ENCODE assay signal across 24 mouse cellular contexts in genomic region chr2:75315341-75315740, GRCm38 (mm10).
DNase-seq lines count a peak whose midpoint lies in the region; ATAC-seq and TF ChIP-seq lines count a peak whose summit lies in the region.
"Had no signal": no experiment of that assay in that cellular context is flagged by ENCODE, and none has a peak within 500 bp of the region (broad histone marks: within the 10 kb centered on the region; RNA-seq: fewer than 3 reads in every experiment).

No protein-coding gene starts in this region.

- no peak for TF ChIP-seq EP300 in lung, postnatal 0 days (IDR thresholded peaks at IDR 0.05)

- H3K9ac ChIP-seq in lung, postnatal 0 days (replicated peaks; ENCODE audit: low read depth) = no peak overlapping the region
- H3K9ac ChIP-seq in neural tube, embryonic 13.5 days = no peak overlapping the region
- no peak overlapping the region for H3K9ac ChIP-seq in neural tube, embryonic 15.5 days (replicated peaks)
- H3K9ac ChIP-seq: embryonic facial prominence, embryonic 13.5 days; embryonic facial prominence, embryonic 15.5 days; forebrain, embryonic 12.5 days had no signal

- no peaks in the 10 kb centered on the region for H3K36me3 ChIP-seq in lung, postnatal 0 days (ENCODE audit: insufficient read depth, low read length)
- no peaks in the 10 kb centered on the region for H3K36me3 ChIP-seq in neural tube, embryonic 13.5 days
- H3K36me3 ChIP-seq in neural tube, embryonic 15.5 days = no peaks in the 10 kb centered on the region
- H3K36me3 ChIP-seq: embryonic facial prominence, embryonic 13.5 days; embryonic facial prominence, embryonic 15.5 days; forebrain, embryonic 10.5 days; forebrain, embryonic 12.5 days had no signal

- H3K27ac ChIP-seq in lung, postnatal 0 days (ENCODE audit: low read length) = no peak overlapping the region
- peak overlapping the region; percentile 64 for H3K27ac ChIP-seq in neural tube, embryonic 13.5 days (replicated peaks)
- no peak overlapping the region for H3K27ac ChIP-seq in neural tube, embryonic 15.5 days (replicated peaks)
- H3K27ac ChIP-seq: embryonic facial prominence, embryonic 13.5 days; embryonic facial prominence, embryonic 15.5 days; forebrain, embryonic 10.5 days; forebrain, embryonic 12.5 days had no signal

- no peak for ATAC-seq in lung, postnatal 0 days
- ATAC-seq in neural tube, embryonic 13.5 days (ENCODE audit: low read depth) = no peak
- ATAC-seq in neural tube, embryonic 15.5 days (ENCODE audit: low FRiP score) = no peak
- no peak for ATAC-seq in megakaryocyte progenitor cell, adult 5-6 weeks (replicated peaks; ENCODE audit: poor library complexity)
- ATAC-seq: forebrain, embryonic 14.5 days; forebrain, embryonic 16.5 days had no signal

- H3K4me3 ChIP-seq in lung, postnatal 0 days (ENCODE audit: low read depth, low read length) = no peak overlapping the region
- no peak overlapping the region for H3K4me3 ChIP-seq in neural tube, embryonic 13.5 days
- H3K4me3 ChIP-seq in neural tube, embryonic 15.5 days (replicated peaks) = no peak overlapping the region
- H3K4me3 ChIP-seq: embryonic facial prominence, embryonic 13.5 days; embryonic facial prominence, embryonic 15.5 days; erythroblast, embryonic 14.5 days; forebrain, embryonic 10.5 days; forebrain, embryonic 12.5 days had no signal

- H3K4me1 ChIP-seq in lung, postnatal 0 days (ENCODE audit: insufficient read depth, low read depth, low read length) = no peaks in the 10 kb centered on the region
- peaks cover 37% of the 10 kb centered on the region for H3K4me1 ChIP-seq in neural tube, embryonic 13.5 days (replicated peaks)
- peaks cover 18% of the 10 kb centered on the region for H3K4me1 ChIP-seq in neural tube, embryonic 15.5 days
- H3K4me1 ChIP-seq: embryonic facial prominence, embryonic 13.5 days; embryonic facial prominence, embryonic 15.5 days had no signal

- TF ChIP-seq CTCF in lung, postnatal 0 days (IDR thresholded peaks at IDR 0.05) = no peak

- H3K4me2 ChIP-seq in lung, postnatal 0 days (replicated peaks; ENCODE audit: low read depth, low read length) = no peak overlapping the region
- no peak overlapping the region for H3K4me2 ChIP-seq in neural tube, embryonic 13.5 days
- no peak overlapping the region for H3K4me2 ChIP-seq in neural tube, embryonic 15.5 days
- H3K4me2 ChIP-seq: embryonic facial prominence, embryonic 13.5 days; embryonic facial prominence, embryonic 15.5 days; forebrain, embryonic 12.5 days had no signal

- no peaks in the 10 kb centered on the region for H3K9me3 ChIP-seq in lung, postnatal 0 days (ENCODE audit: low read length)
- no peaks in the 10 kb centered on the region for H3K9me3 ChIP-seq in neural tube, embryonic 13.5 days
- no peaks in the 10 kb centered on the region for H3K9me3 ChIP-seq in neural tube, embryonic 15.5 days (replicated peaks)
- H3K9me3 ChIP-seq: embryonic facial prominence, embryonic 13.5 days; embryonic facial prominence, embryonic 15.5 days; forebrain, embryonic 10.5 days; forebrain, embryonic 12.5 days had no signal

- WGBS in lung, postnatal 0 days = 27% methylated on average over 7 of the region's 7 CpGs
- 20% methylated on average over 7 of the region's 7 CpGs for WGBS in neural tube, embryonic 13.5 days
- WGBS in neural tube, embryonic 15.5 days = 23% methylated on average over 7 of the region's 7 CpGs

- 0 out of 2 replicates have a peak, but pooled peaks cover 5% of the 10 kb centered on the region for H3K27me3 ChIP-seq in lung, postnatal 0 days (replicated peaks; ENCODE audit: insufficient read depth, low read length)
- H3K27me3 ChIP-seq in neural tube, embryonic 13.5 days = peaks cover 11% of the 10 kb centered on the region
- no peaks in the 10 kb centered on the region for H3K27me3 ChIP-seq in neural tube, embryonic 15.5 days (replicated peaks)

- peak; percentile 79 for DNase-seq in heart, adult 11 months
- DNase-seq in heart, postnatal 14 days = no peak
- DNase-seq in lung, postnatal 10 days = peak; percentile 34
- no peak for DNase-seq in lung, postnatal 0 days (ENCODE audit: low spot score)
- DNase-seq: adrenal gland, adult 2 months; adrenal gland, postnatal 10 days; adrenal gland, postnatal 25 days; cerebellum, adult 11 months; cerebellum, adult 18-20 months; cerebellum, adult 8-10 months; cerebellum, adult 9-11 months; cerebellum, postnatal 14 days; cerebellum, postnatal 36 days; embryo, embryonic 11 days had no signal

- intact Hi-C loops in heart, postnatal 14 days (cut with DNase I) = no loop called here

Comparison
In these comparisons a context has a peak if more than half of its experiments do, and no peak if none do; other contexts are left out.
1. DNase-seq: peak in heart, adult 11 months (single experiment) and lung, postnatal 10 days (single experiment); none in heart, postnatal 14 days (0 of 2) and lung, postnatal 0 days (single experiment).